Comparison of ENCODE assay signal across 8 mouse cellular contexts in genomic region chr8:83200191-83201177, GRCm38 (mm10). TPM values are rescaled to one million over a fixed set of nuclear protein-coding genes. Genes with fewer than 3 reads are reported as not detected.
DNase-seq lines count a peak whose midpoint lies in the region; ATAC-seq lines count a peak whose summit lies in the region.

No protein-coding gene starts in this region.

- peaks cover 8% of the 10 kb centered on the region; the same call in 1 of the 2 replicates for H3K4me1 ChIP-seq in heart, embryonic 11.5 days (ENCODE audit: control insufficient read depth, insufficient read depth, low read length)
- peaks cover 11 to 14% of the 10 kb centered on the region in 2 experiments for H3K4me1 ChIP-seq in heart, embryonic 14.5 days (ENCODE audit: control insufficient read depth in 2 of 2, insufficient read depth in 2 of 2, low read length in 2 of 2)

- no peak overlapping the region for H3K4me2 ChIP-seq in heart, embryonic 11.5 days
- H3K4me2 ChIP-seq in heart, embryonic 14.5 days (ENCODE audit: low read length), result peak overlapping the region; percentile 41

- H3K4me3 ChIP-seq in heart, embryonic 11.5 days (ENCODE audit: low read depth, low read length), result no peak overlapping the region
- no peak overlapping the region for H3K4me3 ChIP-seq in heart, embryonic 14.5 days (ENCODE audit: control insufficient read depth in 1 of 2, insufficient read depth in 1 of 2, low read depth in 1 of 2, low read length in 2 of 2)

- H3K36me3 ChIP-seq in heart, embryonic 11.5 days (ENCODE audit: control insufficient read depth, insufficient read depth, low read length), result no peaks in the 10 kb centered on the region
- no peaks in the 10 kb centered on the region for H3K36me3 ChIP-seq in heart, embryonic 14.5 days (ENCODE audit: control insufficient read depth, insufficient read depth, low read length)

- ATAC-seq in heart, embryonic 11.5 days (replicated peaks; ENCODE audit: insufficient number of reproducible peaks, low FRiP score, low TSS enrichment), result no peak
- peak; percentile 69 for ATAC-seq in CD4-positive, CD25-positive, alpha-beta regulatory T cell, adult 4 months
- ATAC-seq in heart, embryonic 14.5 days (ENCODE audit: insufficient number of reproducible peaks, insufficient read depth, low FRiP score, low read depth), result peak; percentile 37; the same call in 1 of the 2 replicates

- H3K27ac ChIP-seq in heart, embryonic 11.5 days (ENCODE audit: low read depth, low read length), result no peak overlapping the region
- peak overlapping the region; percentile 35 to 56 for H3K27ac ChIP-seq in heart, embryonic 14.5 days (replicated peaks in 1 of 2; ENCODE audit: control insufficient read depth in 1 of 2, insufficient read depth in 1 of 2, low read depth in 2 of 2, low read length in 2 of 2)

- DNase-seq in heart, adult 11 months, result peak; percentile 92
- DNase-seq in cerebellum, adult 8-10 months, result peak; percentile 81
- DNase-seq in left cerebral cortex, adult 9 months (ENCODE audit: low spot score in 2 of 2), result peak; percentile 26 to 62
- DNase-seq in ovary, postnatal 14 days (ENCODE audit: low spot score), result peak; percentile 34
- DNase-seq in spleen, postnatal 4 days (ENCODE audit: low spot score in 2 of 2), result no peak

- H3K9ac ChIP-seq in heart, embryonic 11.5 days (ENCODE audit: low read depth, low read length), result no peak overlapping the region
- H3K9ac ChIP-seq in heart, embryonic 14.5 days (ENCODE audit: low read length), result no peak overlapping the region

- 65% methylated on average over 16 of the region's 16 CpGs for WGBS in heart, embryonic 11.5 days (ENCODE audit: insufficient replicate concordance)
- 54% methylated on average over 16 of the region's 16 CpGs for WGBS in heart, embryonic 14.5 days

- no peaks in the 10 kb centered on the region for H3K27me3 ChIP-seq in heart, embryonic 11.5 days (ENCODE audit: control insufficient read depth, insufficient read depth, low read length)
- H3K27me3 ChIP-seq in heart, embryonic 14.5 days (ENCODE audit: control insufficient read depth, insufficient read depth, low read length), result no peaks in the 10 kb centered on the region

- no peaks in the 10 kb centered on the region for H3K9me3 ChIP-seq in heart, embryonic 11.5 days (replicated peaks; ENCODE audit: control insufficient read depth, low read length)
- H3K9me3 ChIP-seq in heart, embryonic 14.5 days (ENCODE audit: control insufficient read depth, low read length), result no peaks in the 10 kb centered on the region

RNA-seq across cellular contexts. Expression of gene Gm10645, which starts 34.5 kb away (rescaled TPM):
- polyA plus RNA-seq in heart, embryonic 11.5 days (2014; fragmentation: Nextera tagmentation; extraction: Ambion mirVana), result 0.56 and 0.72 TPM in 2 replicates
- not detected for polyA plus RNA-seq in CD4-positive, CD25-positive, alpha-beta regulatory T cell, adult 4 months (2017; shearing (Covaris generic))
- polyA plus RNA-seq in heart, embryonic 14.5 days (2014; fragmentation: Nextera tagmentation; extraction: Ambion mirVana), result 0.85 and 1.2 TPM in 2 replicates

RNA-seq across cellular contexts. Expression of gene Tbc1d9, which starts 35.3 kb away (rescaled TPM):
- polyA plus RNA-seq in heart, embryonic 11.5 days (2014; fragmentation: Nextera tagmentation; extraction: Ambion mirVana), result 1.2 and 1.3 TPM in 2 replicates
- polyA plus RNA-seq in CD4-positive, CD25-positive, alpha-beta regulatory T cell, adult 4 months (2017; shearing (Covaris generic)), result under 1 TPM; 0.09 to 0.14 TPM
- polyA plus RNA-seq in heart, embryonic 14.5 days (2014; fragmentation: Nextera tagmentation; extraction: Ambion mirVana), result 0.85 and 1.1 TPM in 2 replicates

Comparison
In these comparisons a context has a peak if more than half of its experiments do, and no peak if none do; other contexts are left out.
1. DNase-seq: peak in heart, adult 11 months (single experiment), cerebellum, adult 8-10 months (single experiment), left cerebral cortex, adult 9 months (2 of 2) and ovary, postnatal 14 days (single experiment); none in spleen, postnatal 4 days (0 of 2).